Mouse (Mus musculus) liver (tissue): ENCODE results near the gene Glcci1.
A peak's percentile ranks its signal among the peaks of the same experiment; 100 is the strongest.

ENCODE experiments used
- DNase-seq: peaks from one replicate; pipeline ENCODE4 v3.0.0-alpha.2; 2020; ENCODE audit warnings: mixed read lengths

Glcci1 gene

DNA sequence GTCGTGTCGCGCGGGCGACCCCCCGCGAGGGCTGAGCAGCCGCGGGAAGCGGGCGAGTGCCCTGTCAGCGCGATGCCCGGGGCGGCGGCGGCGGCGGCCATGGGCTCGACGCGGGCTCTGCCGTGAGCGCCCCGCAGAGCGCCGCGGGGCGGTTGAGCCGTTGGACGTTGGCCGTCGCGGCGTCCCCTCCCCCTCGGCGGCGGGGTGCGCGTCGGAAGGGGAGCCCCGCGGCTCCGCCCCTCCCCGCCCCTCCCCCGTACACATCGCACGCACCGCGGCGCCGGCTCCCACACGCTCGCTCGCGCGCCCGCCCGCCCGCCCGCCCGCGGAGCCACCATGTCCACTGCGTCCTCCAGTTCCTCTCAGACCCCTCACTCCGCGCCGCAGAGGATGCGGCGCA is at the start of gene Glcci1:
Glcci1 (plus strand) TSS at position 50 of the 400 bp plus-strand sequence.
- peak; percentile 85 for DNase-seq

GRCm38 (mm10) chr6:8462447-8462846 is 47.0 kb upstream of the Glcci1 start:
- no peak for DNase-seq

- DNase-seq, result no peak
Measured at GRCm38 (mm10) chr6:8465388-8465787, 44.0 kb upstream of the Glcci1 start.

DNA sequence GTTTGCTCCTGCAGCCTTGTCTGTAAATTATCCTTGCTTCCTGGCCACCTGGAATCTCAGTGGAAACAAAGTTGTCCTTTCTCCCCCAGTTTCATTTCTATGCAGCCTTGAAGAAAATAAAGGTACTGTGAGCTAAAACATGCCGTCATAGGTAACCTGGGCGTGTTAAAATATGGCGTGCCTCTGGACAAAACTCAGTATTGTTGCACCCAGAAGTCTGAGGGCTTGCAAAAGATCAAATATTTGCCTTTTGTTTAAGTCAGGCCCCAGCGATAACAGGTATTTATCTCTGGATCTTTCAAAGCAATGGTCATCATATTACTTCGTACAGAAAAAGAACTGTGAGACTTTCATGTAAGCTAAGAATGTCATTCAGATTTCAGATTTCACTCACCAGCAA is 43.4 kb upstream of the Glcci1 start:
- no peak for DNase-seq

DNA sequence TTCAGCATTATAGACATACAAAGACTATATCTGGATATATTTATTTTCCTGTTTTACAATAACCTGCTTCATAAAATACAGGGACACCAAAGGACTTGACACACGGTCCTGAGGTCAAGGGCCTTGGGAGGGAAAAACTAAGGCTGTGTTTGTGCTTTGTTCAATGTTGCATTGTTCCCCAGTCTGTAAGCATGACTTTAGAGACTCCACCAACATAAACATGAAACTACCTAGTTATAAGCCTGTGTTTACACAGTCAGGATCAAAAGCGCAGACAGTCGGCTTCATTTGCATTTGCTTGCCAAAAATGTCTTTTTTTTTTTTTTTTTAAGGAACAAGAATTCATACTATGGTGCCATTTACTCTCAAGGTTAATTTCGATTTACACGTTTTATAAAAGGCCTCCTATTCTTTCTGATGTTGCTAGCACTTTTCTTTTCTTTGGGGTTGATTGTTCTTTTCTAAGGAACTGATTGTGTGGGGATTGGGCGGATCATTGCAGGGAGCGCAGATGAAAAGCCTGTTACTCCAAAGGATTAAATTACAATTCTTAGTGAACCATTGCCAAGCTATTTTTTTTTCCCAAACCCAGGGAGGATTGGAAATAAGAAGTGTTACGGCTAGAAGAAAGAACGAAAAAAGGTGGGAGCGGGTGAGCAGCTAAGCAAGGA is 41.6 kb upstream of the Glcci1 start:
- DNase-seq, result no peak

- no peak for DNase-seq
Measured at GRCm38 (mm10) chr6:8469918-8470317, 39.5 kb upstream of the Glcci1 start.

DNA sequence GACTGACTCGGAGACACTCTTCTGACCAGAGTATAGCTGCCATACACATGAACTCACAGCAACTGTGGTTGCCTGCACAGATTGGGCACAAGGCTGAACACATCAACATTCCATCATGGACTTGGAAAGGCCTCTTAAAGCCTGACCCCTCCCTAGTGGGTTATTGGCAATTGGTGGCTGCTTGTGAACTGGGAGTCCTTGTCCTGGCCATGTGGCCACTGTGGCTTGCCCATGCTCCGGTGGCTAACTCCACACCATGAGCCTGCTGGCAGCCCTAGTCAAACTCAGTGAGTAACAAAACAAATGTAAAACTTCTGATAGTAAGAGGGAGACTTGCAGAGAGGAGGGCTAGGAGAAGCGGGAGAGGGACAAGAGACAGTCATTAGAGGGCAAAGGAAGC is 37.3 kb upstream of the Glcci1 start:
- no peak for DNase-seq

GRCm38 (mm10) chr6:8472915-8473314 is 36.5 kb upstream of the Glcci1 start:
- no peak for DNase-seq

DNA sequence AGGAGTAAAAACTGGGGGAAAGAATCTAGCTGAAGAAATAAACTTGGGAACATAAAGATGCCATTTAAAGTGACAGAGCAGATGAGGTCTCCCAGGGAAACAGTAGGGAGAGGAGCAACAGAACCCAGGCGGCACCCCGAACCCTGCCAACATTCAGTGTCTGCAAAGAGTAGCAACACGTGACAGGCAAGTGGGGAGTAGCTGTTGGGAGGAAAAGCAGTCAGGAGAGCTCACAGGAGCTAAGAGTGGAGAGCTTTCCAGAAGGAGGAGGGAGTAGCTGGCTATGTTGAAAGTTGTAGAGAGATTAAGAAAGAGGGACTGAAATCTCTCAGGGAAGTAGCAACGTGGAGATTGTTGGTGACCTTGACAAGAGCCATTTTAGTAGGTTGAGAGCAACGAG is 35.9 kb upstream of the Glcci1 start:
- no peak for DNase-seq

DNA sequence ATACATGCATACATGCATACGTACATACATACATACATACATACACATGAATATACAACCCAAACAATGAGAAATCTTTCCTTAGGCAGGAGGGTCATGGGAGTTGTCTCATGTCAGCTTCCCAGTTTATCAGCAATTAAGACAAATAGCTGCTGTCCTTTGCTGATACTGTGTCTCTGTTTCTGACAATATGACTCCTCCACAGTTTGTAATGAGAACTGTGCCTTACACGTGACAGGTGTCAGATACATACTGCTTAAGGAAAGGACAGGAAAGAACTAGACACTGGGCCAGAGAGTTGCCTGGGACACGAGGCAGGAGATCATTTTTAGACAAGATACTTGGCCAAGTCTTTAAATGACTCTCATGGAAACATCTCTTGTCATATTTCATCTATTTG is 35.1 kb upstream of the Glcci1 start:
- DNase-seq, result no peak

DNA sequence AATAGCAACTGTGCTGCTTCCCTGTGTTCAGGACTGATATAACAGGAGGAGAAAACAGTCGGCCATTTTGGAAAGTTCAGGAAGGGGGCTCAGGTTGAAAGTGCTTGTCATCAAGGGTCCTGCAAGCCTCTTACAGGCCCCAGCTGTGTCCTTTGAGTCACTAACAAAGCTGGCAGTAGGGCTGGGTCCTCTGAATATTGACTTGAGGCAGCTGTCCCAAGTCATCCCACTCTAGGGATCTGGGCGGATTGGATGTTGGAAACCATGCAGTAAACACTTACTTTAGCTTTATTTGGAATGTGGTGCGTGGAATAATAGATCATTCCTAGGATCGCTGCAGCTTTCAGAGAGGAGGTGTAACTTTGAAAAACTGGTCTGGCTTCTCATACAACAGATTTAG is 34.6 kb upstream of the Glcci1 start:
- DNase-seq, result no peak

DNA sequence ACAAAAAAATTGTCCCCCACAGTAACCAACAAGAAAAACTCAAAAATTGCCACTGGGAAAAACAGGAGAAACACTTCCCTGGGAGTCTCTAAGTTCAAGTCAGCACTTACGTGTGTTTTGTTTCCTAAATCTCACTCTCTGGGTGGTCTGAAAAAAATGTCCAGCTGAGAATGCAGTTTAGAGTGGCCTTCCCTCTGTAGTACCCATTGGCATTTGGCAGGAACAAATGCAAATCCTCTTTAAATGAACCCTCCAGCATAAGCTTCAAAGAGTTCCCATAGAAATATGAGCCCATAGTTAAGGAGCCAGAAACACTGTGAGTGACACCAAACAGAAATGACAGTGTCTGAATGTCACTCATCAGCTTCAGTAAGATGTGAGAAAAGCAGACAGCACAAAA is 30.2 kb upstream of the Glcci1 start:
- no peak for DNase-seq

- DNase-seq, result peak; percentile 35
Measured at GRCm38 (mm10) chr6:8484437-8485275, 24.7 kb upstream of the Glcci1 start.

GRCm38 (mm10) chr6:8485414-8486175 is 23.8 kb upstream of the Glcci1 start:
- no peak for DNase-seq

DNA sequence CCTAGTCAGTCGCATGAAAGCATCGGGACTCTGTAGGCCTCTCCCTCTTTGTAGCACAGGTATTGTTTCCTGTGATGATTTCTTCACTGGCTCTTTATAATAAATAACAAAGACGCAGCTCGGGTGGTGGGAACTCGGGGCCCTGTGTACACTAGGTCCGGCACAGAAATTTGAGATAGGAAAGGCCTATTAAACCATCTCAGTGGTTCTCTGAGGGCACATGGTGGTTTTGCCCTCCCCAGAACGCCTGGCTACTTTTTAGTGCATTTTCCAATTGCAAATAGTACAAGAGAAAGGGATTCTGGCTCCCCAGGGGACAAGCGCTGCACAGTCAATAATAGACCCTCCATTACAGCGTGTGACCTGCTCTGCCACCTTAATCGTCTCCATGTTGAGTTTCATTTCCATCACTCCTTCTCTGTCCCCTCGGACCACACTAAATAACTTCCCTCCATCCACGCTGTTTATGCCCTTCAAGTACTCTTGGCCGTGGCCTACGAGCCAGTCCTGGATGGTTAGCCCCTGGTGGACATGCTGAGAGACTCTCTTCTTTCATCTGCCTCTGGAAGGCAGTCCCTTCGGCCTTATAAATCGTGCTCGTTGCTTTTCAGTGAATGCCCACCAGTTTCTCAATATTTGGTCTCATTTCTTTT is 22.9 kb upstream of the Glcci1 start:
- no peak for DNase-seq

- DNase-seq, result peak; percentile 44
Measured at GRCm38 (mm10) chr6:8487044-8487853, 22.2 kb upstream of the Glcci1 start.

GRCm38 (mm10) chr6:8488249-8488648 is 21.2 kb upstream of the Glcci1 start:
- DNase-seq, result no peak

GRCm38 (mm10) chr6:8489266-8489665 is 20.1 kb upstream of the Glcci1 start:
- no peak for DNase-seq

DNA sequence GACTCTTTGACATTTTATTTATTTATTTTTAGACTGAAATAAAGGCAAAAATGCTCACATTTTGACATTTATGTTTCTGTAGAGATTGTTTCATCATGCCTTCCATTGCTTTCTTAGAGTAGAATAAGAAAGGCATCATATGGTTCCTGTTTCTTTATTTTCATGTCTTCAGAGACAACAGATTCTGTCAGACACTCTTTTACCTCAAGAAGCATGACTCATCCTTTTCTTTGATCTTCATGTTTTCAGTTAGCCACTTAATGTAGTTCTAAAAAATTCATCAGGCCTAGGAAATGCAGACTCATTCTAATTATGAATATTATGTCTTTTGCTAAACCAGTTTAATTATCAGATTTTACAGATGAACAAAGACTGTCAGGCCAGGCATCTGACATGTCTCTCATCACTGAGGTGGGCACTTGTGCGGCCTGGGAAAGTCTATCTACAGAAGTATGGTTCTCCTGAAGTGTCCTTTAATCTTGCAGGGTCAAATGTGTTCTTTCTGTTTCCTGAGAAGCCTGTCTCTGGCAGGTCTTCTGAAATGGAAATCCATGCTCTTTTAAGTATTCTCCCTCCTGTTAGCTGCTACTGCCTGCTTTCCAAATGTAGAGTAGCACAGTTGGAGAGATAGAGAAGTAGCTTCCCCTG is 19.3 kb upstream of the Glcci1 start:
- DNase-seq, result no peak

DNA sequence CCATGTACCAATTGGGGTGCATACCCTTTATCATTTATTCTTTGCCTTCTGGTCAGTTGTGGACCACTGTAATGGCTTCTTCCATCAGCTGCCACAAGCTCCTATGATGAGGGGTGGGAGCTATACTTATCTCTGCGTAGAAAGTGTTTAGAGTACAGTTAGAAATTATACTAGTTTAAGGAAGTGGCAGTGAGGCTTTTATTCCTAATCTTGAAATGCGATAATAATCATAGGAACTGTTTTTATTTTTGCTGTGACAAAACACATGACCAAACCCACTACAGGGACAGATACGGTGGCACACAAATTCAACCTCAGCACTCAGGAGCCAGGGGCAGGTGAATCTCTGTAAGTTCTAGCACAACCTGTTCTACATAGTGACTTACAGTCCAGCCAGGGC is 17.2 kb upstream of the Glcci1 start:
- DNase-seq, result no peak

GRCm38 (mm10) chr6:8495109-8495826 is 14.1 kb upstream of the Glcci1 start:
- no peak for DNase-seq
